Mouse (Mus musculus) granulocyte monocyte progenitor cell, adult 5-6 weeks (primary cell): ENCODE measurements at regions not wholly inside any gene's neighbourhood (a gene's known extent, or its start where the extent isn't known, plus 50 kb on each side); places are given as distances from the start of the nearest gene placed in this dataset.
"Not testable (repeated sequence)": the region's sequence is repeated elsewhere in the genome, so short reads cannot be mapped to it uniquely, and the experiment has no call there.

Experiments used
- ATAC-seq: replicated peaks from 2 replicates; pipeline ENCODE4 v1.8.0; 2016; ENCODE audit warnings: mild to moderate bottlenecking, moderate TSS enrichment, inconsistent platforms; ENCODE audit not compliant: poor library complexity, severe bottlenecking

DNA sequence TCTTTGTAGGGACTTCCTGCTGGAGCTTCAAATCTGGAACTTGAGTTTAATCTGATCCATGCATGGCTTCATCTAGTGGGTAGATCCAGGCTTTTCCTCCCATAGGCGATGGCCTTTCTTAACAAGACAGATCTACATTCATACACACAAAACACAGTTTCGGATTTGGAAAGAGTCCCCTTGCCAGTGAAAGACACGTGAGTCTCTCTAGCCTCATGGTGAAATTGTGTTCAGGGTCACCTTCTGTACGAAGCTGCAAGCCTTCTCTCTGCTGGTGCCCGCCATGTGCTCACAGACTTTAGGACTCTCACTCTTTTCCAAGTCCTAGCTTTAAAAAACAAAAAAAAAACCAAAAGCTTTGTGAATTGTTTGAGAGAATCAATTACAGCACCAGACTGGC lies 51.4 kb upstream of the Dlx2 start:
- no peak for ATAC-seq

DNA sequence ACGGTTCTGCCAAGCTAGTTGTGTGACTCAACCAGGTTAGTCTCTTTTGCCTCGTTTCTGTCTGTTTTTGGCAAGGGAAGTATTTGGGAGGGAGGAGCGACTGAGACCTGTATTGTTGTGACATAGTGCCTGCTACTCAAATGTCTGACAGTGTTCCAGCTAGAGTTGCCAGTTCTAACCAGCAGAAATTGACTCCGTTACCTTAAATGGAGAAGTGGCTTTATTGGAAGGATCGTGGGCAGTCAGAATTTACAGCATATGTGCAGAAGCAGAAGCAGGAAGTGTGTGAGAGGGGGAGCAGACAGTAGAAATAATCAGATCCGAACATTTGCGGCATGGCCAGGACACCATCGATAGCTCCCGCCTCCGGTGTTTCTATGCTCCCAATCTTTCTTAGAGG lies 51.8 kb upstream of the Dlx2 start:
- peak; percentile 71 for ATAC-seq

DNA sequence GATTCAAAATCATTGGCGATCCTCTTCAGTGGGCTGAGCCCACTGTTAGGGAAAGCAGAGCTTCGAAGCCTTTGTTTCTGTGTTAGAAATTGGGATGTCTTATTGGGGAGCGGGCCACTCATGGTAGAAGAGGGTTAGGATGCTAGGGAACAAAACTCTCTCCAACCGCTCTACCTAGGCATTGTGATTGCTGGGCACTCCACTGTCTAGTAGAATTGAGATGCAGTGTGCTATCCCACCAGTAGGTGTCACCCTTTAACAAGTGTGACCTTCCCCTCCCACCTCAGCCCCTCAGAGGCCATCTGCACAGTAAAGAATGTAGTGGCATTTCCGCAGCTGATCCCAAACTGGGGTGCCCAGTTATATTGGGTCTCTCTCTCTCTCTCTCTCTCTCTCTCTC lies 52.2 kb upstream of the Dlx2 start:
- ATAC-seq: peak; percentile 74

DNA sequence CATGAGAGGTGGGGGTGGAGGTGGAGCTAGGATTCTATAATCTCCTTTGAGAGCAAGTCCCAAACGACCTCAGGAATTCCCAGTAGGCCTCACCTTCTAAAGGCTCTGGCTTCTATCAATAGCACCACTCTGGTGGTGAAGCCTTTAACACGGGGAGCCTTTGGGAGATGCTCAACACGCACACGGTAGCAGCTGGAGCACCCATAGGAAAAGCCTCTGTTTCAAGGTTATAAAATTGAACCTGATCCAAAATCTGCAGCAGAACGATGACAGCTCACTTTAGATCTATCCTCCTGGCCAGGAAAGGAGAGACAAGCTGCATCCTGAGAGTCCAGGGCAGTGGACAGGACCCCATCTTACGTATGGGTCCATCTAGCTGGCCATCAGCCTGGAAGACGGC lies 53.7 kb upstream of the Dlx2 start:
- ATAC-seq: no peak

DNA sequence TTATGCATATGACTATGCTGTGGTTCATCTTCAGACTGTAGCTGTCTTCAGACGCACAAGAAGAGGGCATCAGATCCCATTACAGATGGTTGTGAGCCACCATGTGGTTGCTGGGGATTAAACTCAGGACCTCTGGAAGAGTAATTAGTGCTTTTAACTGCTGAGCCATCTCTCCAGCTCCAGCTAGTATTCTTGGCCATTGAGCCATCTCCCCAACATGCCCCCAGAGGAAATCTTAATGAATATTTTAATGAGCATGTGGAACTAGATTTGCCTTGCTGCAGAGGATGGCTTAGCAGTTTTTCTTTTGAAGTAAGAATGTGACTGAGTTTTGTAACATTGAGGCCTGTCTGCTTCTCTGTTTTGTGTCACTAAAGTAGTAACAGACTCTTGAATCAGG lies 54.4 kb upstream of the Dlx2 start:
- no peak for ATAC-seq

DNA sequence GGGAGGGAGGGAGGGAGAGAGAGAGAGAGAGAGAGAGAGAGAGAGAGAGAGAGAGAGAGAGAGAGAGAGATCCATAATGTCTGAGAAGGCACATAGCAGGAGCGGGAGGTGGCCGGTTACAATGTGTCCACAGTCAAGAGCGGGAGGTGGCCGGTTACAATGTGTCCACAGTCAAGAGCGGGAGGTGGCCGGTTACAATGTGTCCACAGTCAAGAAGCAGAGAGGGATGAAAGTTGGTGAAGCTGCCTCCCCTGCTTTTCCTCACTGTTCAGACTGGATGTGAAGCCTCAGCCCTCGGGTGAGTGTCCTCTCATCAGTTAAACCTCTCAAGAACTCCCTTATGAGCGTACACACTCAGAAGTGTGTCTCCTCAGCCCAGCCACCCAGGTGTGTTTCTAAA lies 57.2 kb upstream of the Dlx2 start:
- not testable (repeated sequence) for ATAC-seq

DNA sequence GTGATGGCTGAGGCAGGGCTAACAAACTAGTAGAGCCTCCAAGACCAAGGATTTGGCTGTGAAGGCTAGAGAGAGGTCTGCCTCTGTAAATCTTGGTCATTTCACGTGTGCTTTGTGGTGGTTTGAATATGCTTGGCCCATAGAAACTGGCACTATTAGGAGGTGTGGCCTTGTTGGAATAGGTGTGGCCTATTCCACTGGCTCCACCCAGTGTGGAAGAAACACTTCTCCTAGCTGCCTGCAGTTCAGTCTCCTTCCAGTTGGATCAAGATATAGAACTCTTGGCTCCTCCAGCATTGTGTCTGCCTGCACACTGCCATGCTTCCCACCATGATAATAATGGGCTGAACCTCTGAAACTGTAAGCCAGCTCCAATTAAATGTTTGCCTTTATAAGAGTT lies 59.1 kb upstream of the Dlx2 start:
- ATAC-seq: no peak

DNA sequence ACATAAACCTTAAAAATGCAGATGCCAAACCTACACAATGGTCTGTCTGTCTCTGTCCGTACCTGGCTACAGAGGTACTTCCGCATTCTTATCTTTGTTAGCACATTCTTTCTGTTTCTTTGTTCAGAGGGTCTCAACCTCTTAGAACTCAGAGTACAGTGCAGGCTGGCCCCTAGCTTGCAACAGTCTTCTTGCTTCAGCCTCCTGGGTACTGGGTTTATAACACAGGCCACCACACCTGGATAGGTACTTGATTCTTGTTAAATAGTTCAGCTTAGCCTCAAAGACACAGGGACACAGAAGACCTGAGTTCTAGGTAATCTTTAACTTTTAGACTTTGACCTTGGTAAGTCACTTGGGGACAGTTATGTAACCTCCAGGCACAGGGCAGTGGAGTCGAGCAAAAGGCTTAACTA lies 60.5 kb upstream of the Dlx2 start:
- no peak for ATAC-seq

DNA sequence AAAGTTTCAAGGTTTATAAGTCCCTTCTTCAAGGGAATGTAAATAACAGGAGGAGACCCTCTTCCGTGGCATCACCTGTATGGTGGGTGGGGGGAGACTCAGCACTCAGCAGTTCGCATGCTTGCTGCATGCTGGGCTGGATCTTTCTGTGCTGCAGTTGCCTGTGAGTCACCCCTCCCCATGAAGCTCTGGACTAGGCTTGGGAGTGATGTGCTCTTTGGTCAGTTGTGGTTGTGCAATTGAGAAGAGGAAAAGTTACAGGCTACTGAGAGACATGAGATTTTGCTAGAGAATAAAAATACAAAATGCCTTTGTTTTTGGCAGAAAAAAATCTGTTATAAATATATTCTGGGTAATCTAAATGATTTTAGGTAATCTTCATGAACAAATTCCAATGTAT lies 66.7 kb upstream of the Dlx2 start:
- peak; percentile 68 for ATAC-seq

DNA sequence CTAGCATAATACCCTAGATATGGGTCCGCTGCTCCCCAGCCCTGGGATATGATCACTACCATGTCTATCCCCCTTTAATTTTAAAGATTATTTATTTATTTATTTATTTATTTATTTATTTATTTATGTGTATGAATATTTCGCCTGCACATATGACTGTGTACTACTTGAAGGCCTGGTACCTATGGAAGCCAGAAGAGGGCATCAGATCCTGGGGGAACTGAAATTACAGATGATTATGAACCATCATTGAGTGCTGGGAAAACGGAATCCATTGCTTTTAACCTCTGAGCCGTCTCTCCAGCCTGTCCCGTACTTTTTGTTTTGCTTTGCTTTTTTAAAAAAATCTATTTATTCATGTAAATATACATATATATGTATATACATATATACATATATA lies 70.0 kb upstream of the Dlx2 start:
- ATAC-seq: no peak

DNA sequence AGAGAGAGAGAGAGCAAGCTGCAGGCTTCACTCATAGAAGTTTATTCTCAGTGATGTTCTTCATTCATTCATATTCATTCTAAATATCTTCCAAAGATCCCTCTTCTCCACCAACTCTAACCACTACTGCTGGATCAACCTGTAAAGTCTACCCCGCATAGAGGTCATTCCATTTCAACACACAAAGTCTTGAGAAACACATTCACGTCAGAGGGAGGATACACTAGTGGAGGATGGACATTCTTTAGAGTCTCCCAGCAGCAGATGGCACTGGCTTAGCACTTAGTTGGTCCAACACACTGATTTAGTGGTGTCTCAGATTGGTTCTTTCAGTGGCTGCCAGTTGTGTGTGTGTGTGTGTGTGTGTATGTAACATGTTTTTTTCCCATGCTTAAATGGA lies 74.9 kb upstream of the Dlx2 start:
- no peak for ATAC-seq

DNA sequence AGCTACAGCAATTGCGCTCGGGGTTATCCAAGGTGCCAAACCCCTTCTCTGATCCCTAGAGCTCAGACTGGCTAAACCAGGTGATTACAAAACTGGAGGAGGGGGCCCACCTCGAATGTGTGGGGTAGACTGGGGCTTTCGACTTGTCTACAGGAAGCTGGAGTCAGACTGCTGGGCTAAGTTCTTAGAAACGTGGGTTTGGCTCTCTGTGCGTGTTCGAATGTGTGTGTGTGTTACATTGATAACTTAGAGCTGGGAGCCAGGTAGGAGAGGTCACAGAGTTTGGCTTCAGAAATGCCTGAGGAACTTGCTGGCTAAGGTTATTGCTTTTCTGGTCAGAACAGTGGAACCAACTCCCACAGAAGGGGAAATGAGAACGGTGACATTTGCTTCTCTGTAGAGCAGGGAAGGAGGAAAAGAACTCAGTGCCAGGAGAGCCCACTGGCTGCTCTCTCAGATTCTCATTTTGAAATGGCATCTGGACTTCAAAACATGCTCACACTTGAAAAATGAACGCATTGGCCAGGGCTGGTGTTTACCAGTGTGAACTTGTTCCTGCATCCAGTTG lies 76.1 kb upstream of the Dlx2 start:
- peak; percentile 83 for ATAC-seq

DNA sequence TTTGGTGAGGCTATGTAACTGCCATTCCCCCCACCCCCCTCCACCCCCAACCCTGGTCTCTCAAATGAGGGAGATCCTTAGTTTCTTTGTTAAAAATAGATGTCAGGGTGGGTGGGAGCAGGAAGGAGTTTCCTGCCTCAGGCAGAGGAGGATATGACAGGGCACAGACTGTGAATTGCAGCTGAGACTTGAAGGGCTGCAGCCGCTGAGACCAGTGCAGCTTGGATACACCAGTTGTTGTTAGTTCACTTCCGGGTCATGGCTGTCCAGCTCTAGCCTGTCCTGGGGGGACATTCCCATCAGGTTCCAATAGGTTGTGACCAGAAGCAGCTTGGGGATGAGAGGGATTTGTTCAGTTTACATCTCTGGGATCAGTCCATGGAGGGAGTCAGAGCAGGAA lies 76.6 kb upstream of the Dlx2 start:
- no peak; the same call in 1 of the 2 replicates for ATAC-seq

DNA sequence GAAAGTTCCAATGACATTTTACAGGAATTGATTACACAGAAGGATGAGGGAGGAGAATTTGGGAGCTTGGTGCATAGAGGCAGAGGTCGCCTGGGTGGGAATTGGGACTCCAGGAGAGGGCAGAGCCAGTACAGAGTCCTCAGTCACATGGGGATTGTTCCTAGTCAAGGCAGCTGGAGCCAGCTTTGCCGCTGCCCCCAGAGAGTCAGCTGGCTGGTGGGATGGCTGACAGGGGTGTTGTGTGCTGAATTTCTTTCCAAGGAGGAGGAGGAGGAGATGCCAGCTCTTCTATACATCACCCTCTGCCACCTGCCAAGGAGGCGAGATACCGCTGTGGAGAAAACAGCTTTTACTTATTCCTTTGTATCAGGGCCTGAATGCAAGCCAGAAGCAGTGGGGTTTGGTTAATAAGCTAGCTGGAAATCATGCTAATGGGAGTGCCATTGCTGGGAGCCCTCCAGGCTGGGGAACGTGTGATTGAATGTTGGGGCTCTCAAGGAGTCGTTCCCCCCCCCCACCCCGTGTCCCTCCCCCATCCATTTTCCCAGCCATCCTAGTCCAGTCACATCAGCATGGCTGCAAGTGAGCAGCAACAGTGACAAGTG lies 78.8 kb upstream of the Dlx2 start:
- ATAC-seq: no peak

DNA sequence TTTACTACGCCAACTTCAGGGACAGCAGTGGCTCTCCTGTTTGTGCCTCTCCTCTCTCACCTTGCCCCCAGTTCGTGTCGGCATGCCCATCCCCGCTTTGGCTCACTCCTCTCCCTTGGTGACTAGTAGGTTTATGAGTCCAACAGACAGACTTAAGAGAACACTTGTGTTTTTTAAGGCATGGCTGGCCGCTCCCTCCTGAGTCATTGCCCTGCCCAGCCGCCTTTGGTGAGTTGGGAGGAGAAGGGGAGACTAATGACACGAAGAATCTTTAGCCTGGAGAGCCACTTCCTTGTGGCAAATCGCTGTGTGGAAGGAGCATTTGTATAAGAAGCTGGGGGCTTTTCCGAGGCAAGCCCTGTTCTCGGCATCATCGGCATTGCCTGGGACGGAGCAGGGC lies 79.8 kb upstream of the Dlx2 start:
- ATAC-seq: no peak

DNA sequence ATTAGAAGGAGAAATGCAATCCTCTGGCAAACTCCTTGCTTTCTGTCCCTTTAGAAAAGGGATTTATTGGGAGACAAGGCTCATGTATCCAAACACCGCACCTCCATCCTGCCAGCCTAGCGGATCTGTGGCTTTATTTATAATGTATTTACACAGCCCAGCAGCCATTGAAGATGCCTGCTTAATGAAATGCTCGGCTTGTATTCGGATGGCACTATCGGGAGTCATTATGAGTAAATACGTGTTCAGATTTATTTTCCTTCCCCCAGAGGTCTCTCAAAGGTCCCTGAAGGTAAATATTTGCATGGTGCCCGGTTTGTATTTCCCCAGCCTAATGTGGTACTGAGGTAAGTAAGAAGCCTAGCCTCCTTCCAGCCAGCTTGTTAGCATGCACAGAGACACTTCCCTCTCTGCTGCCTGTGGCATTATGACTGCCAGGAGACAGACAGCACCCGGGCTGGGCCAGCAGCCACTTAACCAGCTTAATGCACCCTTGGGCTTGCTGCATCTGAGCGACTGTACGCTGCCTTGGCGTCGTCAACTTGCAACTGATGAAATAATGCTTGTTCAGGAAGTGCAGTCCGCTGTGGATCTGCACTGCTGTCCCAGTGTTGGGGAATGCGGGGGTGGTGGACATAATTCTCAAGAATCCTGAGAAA lies 80.7 kb upstream of the Dlx2 start:
- ATAC-seq: peak; percentile 35

DNA sequence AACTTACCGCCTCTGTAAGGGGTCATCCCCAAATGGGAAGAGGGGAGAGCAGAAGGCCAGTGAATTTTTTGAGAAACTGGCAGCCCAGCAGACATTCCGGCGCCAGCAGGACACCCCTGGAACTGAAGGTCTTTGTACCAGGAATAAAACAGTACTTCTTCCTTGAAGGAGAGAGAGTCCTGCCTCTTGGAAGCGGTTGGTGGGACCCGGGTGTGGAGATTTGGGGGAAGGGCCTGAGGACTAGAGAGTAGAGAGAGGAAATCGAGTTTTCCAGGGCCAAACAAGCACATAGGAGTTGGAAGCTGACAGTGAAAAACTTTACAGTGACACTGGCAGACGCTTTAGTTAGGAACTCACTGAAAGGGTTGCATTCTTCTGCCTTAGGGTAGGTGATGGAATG lies 82.3 kb upstream of the Dlx2 start:
- ATAC-seq: no peak

DNA sequence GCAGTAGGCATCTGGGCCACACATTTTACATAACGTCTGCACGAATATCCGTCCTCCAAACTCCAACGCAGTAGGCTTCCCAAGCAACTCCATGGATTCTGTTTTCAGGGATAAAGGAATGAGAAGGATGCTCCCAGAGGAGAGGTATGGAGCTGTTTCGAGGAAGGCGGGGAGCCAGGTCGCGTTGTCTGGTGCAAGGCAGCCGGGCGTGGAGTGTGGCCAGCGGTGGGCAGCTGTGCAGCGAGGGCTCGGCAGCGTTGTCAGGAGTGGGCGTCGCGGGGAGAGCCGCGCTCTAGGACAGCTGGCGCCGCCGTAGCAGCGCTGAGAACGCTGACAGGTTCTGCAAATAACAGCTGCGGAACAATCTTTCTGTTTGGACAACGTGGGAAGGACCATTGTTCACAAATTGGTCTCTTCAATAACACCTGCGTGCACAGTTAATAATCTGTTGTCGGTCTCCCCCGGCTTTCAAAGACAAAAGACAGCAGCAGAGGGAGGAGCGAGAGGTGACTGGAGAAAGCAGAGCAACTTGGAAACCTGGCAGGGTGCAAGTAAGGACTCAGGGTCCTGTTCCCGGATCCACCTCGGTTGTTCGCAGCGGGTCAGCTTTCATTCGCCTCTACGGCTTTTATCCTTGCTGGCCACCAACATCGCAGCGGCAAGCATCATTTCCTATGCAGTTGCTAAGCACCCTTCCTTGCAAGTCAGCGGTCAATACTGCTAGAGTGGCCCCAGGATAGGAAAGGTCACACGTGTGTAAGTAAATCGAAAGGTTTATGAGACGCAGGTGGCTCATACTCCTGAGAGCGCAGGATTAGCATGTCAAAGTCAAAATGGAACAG lies 83.0 kb upstream of the Dlx2 start:
- peak; percentile 53; the same call in 1 of the 2 replicates for ATAC-seq

DNA sequence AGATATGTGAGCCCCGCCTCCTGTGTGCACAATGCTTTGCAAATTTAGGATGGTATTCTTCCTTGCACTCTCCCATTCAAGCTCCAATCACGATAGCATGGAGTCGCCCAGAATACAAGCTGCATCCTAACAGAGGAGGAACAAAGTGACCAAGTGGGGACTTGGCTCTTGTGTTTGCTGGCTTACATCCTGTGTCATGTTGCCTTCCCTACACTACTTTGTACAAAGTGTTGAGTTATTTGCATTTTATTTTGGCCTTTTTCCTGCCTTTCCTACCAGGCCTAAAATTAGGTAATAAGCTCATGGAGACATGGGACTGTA lies 83.5 kb upstream of the Dlx2 start:
- no peak for ATAC-seq

DNA sequence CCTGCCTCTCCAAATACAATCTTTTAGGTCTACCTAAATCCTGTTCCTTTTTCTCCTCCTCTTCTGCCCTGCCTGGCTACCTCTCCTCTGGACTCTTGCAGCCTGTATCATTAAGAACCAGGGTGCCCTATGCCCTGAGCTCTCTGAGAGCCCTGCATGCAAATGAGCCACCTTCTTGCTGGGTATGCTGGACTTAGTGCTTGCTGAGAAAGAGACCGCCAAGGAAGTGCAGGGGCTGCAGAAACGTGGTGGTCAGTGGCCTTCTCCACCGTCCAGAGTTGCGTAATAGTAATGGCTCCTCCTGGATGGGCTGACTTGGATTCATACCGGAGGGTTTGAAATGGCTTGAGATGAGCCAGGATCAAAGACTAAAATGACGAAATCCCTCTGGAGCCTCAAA lies 86.9 kb upstream of the Dlx2 start:
- ATAC-seq: peak; percentile 20

DNA sequence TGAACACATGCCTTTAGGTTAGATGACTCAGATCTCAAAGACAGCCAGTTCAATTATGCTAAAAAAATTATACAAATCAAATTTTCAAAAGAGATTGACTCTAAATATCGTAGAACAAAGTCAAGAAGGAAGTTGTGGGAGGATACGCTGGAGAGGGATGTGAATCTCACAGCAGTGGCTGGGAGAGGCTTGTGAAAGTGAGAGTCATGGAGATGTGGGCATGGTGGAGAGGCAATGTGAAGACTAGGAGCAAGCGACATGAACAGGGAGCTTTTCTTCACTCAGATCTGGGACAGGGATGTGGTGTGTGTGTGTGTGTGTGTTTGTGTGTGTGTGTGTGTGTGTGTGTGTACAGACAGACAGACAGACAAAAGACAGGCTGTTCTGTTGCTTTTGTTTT lies 87.9 kb upstream of the Dlx2 start:
- ATAC-seq: peak; percentile 90

DNA sequence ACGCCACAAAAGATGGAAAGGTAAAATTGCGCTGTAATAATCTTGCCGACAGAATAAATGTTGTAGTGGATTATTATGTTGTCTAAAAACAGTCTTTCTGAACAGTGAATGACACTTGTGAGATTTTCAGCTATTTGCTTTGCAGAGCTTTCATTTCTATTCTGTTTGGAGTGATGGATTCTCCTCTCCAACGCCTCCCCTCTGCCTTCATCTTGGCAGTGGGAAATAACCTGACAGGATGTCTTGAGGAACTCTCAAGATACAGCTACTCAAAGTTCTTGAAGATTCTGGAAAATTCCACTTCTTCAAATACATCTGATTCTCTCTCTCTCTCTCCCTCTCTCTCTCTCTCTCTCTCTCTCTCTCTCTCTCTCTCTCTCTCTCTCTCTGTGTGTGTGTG lies 89.6 kb upstream of the Dlx2 start:
- no peak for ATAC-seq
